Mouse (Mus musculus): ENCODE measurements around the gene Osbpl10.

DNA sequence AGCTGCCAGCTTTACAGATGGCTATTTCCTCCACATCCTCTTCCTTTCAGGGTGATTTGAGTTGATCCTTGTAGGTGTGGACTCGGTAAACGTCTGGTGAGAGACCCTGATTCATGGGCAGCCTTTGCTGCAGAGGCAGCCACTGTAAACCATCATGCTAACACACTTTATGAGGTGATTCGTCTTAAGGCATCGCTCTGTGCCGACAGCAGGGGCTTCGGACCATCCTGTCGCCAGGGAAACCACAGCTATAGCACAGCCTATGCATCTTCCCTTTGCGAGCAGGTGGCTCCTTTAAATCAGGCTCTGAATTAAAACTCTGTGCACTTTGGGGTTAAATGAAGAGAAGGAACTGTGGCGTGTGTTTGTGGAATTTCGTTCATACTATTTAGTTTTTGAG, 138.9 kb downstream of the Osbpl10 start:
- TF ChIP-seq CTCF (conservative IDR thresholded peaks at IDR 0.05 in 1 of 2, IDR thresholded peaks at IDR 0.05 in 1 of 2; ENCODE audit: low read depth in 2 of 2, low read length in 2 of 2): no peak
- TF ChIP-seq GABPA (IDR thresholded peaks at IDR 0.05; ENCODE audit: insufficient replicate concordance, low read depth, low read length): no peak
- TF ChIP-seq ZC3H11A (IDR thresholded peaks at IDR 0.05; ENCODE audit: low read depth, low read length): no peak
- TF ChIP-seq TCF12 (IDR thresholded peaks at IDR 0.05; ENCODE audit: low read depth, low read length): no peak
- TF ChIP-seq POLR2A (IDR thresholded peaks at IDR 0.05; ENCODE audit: low read depth, low read length): no peak
- no peak for TF ChIP-seq EP300 (IDR thresholded peaks at IDR 0.05; ENCODE audit: low read length)
- TF ChIP-seq RCOR1 (conservative IDR thresholded peaks at IDR 0.05; ENCODE audit: low read depth, low read length): no peak

Measured in CH12.LX (cell line).